Mouse (Mus musculus) NIH3T3 (cell line): ENCODE measurements around the gene Tnfsf9.

Experiments used
- DNase-seq: peaks from one replicate; pipeline ENCODE4 v3.0.0-alpha.2; 2012; ENCODE audit warnings: low read depth

The Tnfsf9 gene

DNA sequence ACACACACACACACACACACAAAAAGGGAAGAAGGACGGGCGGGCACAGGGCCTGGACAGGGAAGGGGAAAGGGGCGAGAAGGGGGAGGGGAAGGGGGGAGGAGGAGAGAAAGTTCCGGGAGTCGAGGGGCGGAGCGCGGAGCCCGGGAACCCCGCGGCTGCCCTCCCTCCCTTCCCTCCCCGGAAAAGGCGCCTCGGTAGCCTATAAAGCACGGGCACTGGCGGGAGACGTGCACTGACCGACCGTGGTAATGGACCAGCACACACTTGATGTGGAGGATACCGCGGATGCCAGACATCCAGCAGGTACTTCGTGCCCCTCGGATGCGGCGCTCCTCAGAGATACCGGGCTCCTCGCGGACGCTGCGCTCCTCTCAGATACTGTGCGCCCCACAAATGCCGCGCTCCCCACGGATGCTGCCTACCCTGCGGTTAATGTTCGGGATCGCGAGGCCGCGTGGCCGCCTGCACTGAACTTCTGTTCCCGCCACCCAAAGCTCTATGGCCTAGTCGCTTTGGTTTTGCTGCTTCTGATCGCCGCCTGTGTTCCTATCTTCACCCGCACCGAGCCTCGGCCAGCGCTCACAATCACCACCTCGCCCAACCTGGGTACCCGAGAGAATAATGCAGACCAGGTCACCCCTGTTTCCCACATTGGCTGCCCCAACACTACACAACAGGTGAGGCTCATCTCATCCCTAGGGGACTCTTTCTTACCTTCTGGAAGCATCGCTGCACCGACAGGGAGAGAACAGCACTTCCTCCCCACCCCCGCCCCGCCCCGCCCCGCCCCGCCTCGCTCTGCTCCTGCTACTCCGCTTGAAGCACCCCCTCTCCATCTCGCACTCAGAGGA lies at the start of gene Tnfsf9:
Gene Tnfsf9 (plus strand): TSS at position 145 of the 854 bp plus-strand sequence.
- peak; percentile 90 for DNase-seq

- DNase-seq: no peak
Measured at GRCm38 (mm10) chr17:57056246-57056645, 48.9 kb upstream of the Tnfsf9 start.

- peak; percentile 32 for DNase-seq
Measured at GRCm38 (mm10) chr17:57058891-57059485, 46.1 kb upstream of the Tnfsf9 start, which contains the start of gene Crb3. Crb3 (plus strand) TSS chr17:57059105.

DNA sequence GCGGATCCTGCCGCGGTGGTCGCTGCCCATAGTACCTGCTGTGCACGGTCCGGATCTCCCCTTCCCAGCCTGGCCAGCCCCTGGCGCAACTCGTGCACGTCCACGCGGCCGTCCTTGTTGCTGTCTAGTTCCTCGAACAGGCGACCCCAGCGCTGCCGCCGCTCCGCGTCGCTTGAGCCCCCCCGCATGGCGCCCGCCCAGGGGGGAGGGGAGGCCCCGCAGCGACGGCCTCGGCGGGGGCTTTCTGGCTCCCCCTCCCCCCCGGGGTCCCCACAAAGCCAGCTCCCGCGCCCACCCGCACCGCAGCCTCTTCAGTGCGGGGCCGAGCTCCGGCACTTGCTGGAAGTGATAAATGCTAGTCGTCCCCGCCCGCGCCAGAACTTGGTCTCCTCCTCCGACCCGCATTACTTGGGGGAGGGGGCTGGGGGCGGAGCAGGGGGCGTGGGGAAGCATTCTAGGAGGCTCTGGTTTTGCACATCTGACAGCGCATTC lies 45.6 kb upstream of the Tnfsf9 start, which contains the start of gene Slc25a23:
Gene Slc25a23 (minus strand): TSS at position 378 of the 492 bp plus-strand sequence.
- peak; percentile 68 for DNase-seq

DNA sequence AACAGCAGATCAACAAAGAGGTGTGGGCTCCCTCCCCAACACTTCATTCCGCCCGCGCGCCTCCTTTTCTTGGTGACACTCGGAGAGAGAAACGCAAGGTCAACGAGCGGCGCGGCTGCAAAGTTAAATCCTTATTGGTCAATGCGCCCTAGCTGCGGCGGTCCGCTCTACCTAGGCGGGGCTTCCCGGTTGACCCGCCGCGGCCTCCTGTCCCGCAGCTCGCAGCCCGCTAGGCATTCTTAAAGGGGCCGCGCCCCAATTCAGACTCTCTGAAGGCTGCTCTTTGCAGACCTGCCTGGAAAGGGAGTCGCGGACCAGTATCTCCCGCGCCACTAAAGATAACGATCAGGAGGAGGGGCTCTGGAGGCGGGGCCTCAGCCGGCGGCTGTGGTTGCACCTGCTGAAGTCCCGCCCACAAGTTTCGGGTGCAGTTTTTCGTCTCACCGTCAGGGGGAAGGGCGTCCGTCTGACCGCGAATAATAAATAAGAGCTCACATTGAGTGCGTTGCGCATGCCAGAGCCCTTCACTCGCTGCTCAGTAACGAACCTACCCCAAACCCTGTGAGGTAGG lies 44.8 kb upstream of the Tnfsf9 start:
- peak; percentile 94 for DNase-seq

DNA sequence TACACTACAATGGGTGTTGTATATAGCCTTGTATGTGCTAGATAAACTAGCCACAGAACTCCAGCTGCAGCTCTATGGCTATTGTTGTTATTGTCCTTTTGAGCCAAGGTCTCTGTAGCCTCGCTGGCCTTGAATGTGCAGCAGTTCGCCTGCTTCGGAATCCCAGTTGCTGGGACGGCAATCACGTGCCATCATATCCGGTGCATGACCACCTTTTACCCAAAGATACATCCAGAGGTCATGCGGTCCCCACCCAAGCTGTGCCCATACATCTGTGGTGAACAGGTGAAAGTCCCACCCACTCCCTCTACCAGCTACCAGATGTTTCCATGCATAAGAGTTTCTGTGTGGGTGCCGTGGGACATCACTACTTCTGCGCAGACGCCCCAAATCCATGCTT lies 44.1 kb upstream of the Tnfsf9 start:
- DNase-seq: no peak

GRCm38 (mm10) chr17:57062011-57062521 lies 43.1 kb upstream of the Tnfsf9 start:
- DNase-seq: no peak

DNA sequence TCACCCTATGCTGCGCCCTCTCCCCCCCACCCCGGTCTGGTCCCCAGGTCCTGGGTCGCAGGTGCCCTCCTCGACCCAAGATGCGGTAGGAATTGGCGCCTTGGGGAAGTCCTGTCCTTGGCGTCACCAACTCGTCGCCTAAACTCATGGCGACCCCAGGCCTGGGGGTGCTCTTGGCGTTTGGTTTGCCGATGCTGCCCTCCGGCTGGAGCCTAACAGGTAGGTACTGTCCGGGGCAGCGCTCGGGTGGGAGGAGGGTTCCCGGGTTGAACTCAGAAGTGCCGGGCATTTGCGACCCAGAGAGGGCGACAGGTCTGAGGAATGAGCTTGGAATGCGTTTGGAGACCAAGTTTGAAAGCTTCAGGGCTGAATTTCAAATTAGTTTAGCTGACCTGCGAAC lies 42.6 kb upstream of the Tnfsf9 start:
- no peak for DNase-seq

DNA sequence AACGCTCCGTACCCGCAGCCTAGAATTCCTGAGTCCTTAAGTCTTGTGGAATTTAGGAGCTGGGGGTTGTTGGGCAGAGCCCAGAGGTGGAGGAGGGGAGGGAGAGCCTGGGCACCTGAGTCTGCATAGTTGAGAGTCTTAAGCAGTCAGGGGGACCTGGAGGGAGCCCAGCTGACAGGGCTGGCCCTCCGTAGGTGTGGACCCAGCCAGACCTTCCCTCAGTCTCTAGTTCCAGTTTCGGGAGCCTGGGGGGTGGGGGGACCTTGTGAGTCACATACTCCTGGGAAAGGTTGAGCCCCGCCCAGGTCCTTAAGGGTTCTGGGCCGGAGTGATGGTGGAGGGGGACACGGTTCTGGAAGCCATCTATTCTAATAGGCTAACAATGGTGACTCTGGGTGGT lies 42.1 kb upstream of the Tnfsf9 start:
- no peak for DNase-seq

DNA sequence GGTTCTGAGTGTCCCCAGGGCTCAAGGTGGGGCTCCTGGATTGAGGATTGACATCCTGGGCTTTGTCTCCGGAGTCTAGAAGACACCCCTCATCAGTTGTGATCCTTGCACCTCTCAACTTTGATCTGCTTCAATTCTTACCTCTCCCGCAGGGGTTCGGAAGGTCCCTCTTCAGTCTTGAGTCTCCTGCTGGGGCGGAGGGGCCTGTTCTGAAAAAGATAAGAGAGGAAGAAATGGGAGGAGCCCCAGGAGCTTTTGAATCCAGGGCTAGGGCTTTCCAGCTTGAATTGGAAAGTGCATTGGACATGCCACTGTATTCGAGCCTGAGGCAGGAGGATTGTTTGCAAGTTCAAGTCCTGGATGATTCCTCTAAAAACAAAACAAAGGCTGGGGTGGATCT lies 38.2 kb upstream of the Tnfsf9 start:
- no peak for DNase-seq

GRCm38 (mm10) chr17:57070272-57070671 lies 34.9 kb upstream of the Tnfsf9 start:
- no peak for DNase-seq

DNA sequence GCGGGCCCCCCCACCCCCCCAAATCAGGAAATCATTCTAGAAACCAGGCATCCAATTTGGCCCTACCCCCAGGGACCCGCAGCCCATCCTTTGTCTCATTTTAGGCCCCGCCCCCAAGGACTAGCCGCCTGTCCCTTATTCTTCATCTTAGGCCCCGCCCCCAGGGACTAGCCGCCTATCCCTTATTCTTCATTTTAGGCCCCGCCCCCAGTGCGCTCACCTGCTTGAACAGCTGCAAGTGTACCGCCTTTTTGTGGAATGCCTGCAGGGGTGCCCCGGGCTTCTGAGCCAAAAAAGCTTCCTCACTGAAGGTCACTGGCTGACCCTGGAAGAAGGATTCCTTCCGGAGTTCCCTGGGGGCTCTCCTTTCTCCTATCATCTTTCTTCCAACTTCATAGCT lies 34.4 kb upstream of the Tnfsf9 start:
- DNase-seq: no peak

- DNase-seq: no peak
Measured at GRCm38 (mm10) chr17:57076916-57077315, 28.2 kb upstream of the Tnfsf9 start.

GRCm38 (mm10) chr17:57078336-57078735 lies 26.8 kb upstream of the Tnfsf9 start, which contains the start of gene Dennd1c:
Dennd1c (minus strand) TSS chr17:57078514.
- no peak for DNase-seq

DNA sequence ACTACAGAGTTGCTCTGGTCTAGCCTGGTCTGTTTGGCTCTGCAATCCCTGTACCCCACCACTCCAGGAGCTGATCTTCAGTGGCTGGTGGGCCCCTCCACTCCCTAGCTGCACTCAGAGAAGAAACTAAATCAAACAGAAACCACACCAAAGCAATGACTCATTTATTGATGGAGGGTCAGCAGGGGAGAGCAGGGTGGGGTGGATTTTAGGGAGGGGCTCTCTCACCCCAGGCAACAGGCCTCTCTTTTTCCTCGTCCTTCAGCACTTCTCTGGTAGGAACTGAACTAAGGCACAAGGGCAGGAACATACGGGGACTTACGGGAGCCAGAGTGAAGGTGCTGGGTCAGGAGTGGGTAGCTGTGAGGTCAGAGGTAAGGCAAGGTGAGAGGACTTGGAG lies 25.2 kb upstream of the Tnfsf9 start:
- DNase-seq: no peak

GRCm38 (mm10) chr17:57081234-57081842 lies 23.8 kb upstream of the Tnfsf9 start:
- no peak for DNase-seq

DNA sequence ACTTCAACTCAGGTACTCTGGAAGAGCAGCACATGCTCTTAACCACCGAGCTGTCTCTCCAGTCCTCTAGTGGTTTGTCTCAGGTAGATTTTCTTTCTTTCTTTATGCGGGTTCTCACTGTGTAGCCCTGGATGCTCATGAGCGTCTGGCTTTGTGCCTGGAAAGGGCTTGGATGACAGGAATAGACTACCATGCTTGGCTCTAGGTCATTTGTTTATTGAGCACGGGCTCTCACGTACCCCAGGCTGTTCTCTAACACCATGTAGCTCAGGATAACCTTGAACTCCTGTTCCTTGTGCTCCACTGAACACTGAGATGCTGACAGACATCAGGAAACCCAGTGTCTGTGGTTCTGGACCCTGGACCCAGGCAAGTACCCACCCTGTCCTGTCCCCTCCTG lies 22.6 kb upstream of the Tnfsf9 start:
- DNase-seq: no peak

DNA sequence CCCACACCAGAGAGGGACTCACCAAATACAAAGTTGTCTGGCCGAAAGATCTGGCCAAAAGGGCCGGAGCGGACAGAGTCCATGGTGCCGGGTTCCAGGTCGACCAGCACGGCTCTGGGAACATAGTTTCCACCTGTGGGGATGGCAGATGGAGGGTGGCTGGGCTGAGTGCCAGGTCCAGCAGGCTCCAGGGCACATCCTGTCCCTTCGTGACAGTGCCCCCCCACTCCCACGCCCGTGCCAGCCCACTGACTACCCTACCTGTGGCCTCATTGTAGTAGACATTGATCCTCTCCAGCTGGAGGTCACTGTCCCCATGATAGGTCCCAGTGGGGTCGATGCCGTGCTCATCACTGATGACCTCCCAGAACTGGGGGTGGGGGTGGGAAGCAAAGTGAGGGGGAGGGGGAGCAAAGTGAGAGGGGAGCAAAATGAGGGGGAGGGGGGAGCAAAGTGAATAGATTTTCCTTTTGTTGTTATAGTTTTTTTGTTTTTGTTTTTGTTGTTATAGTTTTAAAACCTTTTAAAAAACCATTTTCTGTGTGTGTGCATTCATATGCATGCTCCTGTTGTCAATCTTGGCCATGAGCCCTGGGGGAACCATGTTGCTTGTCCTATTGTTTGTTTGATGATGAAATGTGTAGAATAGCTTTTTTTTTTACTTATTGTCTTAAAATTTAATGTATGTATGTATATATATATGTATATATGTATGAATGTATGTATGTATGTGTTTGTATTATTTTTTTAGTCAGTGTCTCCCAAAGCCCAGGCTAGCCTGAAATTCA lies 19.0 kb upstream of the Tnfsf9 start:
- no peak for DNase-seq

DNA sequence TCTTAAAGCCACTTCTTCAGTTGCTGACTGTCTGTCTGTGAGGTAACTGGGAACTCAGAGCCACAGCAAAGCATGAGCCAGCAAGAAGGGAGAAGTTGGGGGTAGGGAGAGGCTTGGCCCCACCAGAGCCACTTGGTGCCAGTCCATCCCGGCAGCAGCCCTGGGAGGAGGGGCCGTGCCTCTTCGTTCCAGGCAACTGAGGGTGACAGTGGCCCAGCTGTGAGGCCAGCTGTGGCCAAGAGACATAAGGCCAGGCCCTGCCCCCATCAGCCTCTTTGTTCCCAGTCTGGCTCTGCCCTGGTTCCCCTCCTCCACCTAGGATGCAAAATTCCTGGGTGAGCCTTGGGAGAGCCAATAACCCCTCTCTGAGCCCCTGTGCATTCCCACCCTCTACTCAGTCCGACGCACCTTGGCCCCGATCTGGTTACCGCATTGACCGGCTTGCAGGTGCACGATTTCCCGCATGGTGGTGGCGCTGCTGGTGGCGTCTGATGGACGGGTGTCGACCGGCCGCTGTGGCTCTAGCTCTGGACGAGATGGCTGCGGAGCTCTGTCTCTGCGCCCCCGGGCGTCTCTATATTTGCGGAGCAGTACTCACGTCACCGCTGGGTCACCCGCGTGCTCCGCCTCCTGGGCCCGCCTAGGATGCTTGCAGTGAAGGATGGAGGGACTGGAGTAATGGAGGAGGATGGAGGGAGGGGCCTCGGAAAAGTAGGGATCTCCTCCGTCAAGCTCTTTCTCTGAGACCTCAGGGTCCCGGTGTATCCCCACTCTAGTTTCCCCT lies 17.9 kb upstream of the Tnfsf9 start, which contains the start of gene Tubb4a:
Gene Tubb4a (minus strand): TSS at position 734 of the 784 bp plus-strand sequence.
- no peak for DNase-seq

- DNase-seq: peak; percentile 54
Measured at GRCm38 (mm10) chr17:57094222-57094621, 10.9 kb upstream of the Tnfsf9 start.
